Mouse (Mus musculus) gastrocnemius, postnatal 36 days (tissue): ENCODE data around the gene Sptlc2. TPM values are rescaled to one million over a fixed set of nuclear protein-coding genes. Genes with fewer than 3 reads are reported as not detected.

Source experiments
- microRNA-seq, 2 experiments: library from miRNA; unstranded; fragments of <30 nt; microRNA quantifications; one replicate each; pipeline ENCODE4 v1.2.0; 2021
- total RNA-seq, 2 experiments: library from RNA; stranded (reverse); gene quantifications; 2 replicates each; pipeline ENCODE4 v1.2.3; 2021

Gene Sptlc2
- total RNA-seq, 2 experiments from 2014 or later, result 9.2 to 10.5 TPM

Small RNAs within 50 kb of the gene (microRNA-seq; reads per million reads assigned to microRNA genes)
- gene Gm47293 (0 reads per million in 2 experiments), gene Mir3068 (42.3 to 134 reads per million in 2 experiments)

Other genes starting within 250 kb of the Sptlc2 start
- 10 to 100 TPM; 34.9 to 36.0 TPM for gene Gstz1, start 241.2 kb downstream of the Sptlc2 start, total RNA-seq
- gene Pomt2, start 240.4 kb downstream of the Sptlc2 start, total RNA-seq, result 1 to 10 TPM; 4.4 to 5.0 TPM
- not detected for gene Samd15, start 188.6 kb downstream of the Sptlc2 start, total RNA-seq
- 1 to 10 TPM; 1.7 to 1.9 TPM for gene Tmed8, start 187.9 kb downstream of the Sptlc2 start, total RNA-seq
- under 1 TPM; 0.33 to 0.47 TPM for gene Noxred1, start 149.6 kb downstream of the Sptlc2 start, total RNA-seq
- 10 to 100 TPM in 1 of 2 experiments, 1 to 10 TPM in 1; 7.3 to 10.1 TPM for gene Vipas39, start 122.1 kb downstream of the Sptlc2 start, total RNA-seq
- 100 to 1,000 TPM; 117 to 123 TPM for gene Ahsa1, start 121.9 kb downstream of the Sptlc2 start, total RNA-seq
- not detected for gene Ism2, start 88.7 kb downstream of the Sptlc2 start, total RNA-seq
- gene Slirp, start 55.5 kb upstream of the Sptlc2 start, total RNA-seq, result 100 to 1,000 TPM; 139 to 146 TPM
- gene Alkbh1, start 55.7 kb upstream of the Sptlc2 start, total RNA-seq, result 1 to 10 TPM; 3.5 to 6.7 TPM
- 10 to 100 TPM; 39.0 to 47.6 TPM for gene Snw1, start 83.9 kb upstream of the Sptlc2 start, total RNA-seq
- not detected for gene Gm5788, start 106.4 kb upstream of the Sptlc2 start, total RNA-seq
- not detected for gene Gm8300, start 126.0 kb upstream of the Sptlc2 start, total RNA-seq
- not detected for gene Oog1, start 214.3 kb upstream of the Sptlc2 start, total RNA-seq
- gene Gm4027, start 230.5 kb upstream of the Sptlc2 start, total RNA-seq, result not detected